Mouse (Mus musculus): ENCODE results near the gene Top1.

The Top1 gene

GRCm38 (mm10) chr2:160741580-160741979 is 95.9 kb downstream of the Top1 start:
- DNase-seq (ENCODE audit: low spot score in 2 of 2): no peak

DNA sequence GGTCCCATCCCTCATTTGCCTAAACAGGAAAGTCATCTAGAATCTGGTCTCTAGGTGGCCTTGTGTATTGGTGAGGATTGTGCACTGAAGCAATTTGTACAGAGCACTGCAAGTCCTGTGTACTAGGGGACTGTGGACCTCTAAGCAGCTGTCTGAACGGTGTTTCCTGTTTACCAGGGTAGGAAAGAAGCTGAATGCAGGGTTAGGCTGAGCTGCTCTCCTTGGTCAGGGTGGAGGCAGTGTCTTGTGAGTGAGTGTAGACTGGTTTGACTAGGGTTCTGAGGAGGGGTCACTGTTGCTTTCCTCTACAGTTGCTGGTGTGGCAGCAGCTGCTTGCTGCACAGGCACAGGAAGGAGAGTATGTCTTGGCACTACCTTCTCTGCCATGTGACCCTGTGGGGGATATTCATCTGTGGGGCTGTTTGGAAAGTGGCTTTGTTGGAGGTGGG is 96.5 kb downstream of the Top1 start:
- DNase-seq (ENCODE audit: low spot score in 2 of 2): no peak

DNA sequence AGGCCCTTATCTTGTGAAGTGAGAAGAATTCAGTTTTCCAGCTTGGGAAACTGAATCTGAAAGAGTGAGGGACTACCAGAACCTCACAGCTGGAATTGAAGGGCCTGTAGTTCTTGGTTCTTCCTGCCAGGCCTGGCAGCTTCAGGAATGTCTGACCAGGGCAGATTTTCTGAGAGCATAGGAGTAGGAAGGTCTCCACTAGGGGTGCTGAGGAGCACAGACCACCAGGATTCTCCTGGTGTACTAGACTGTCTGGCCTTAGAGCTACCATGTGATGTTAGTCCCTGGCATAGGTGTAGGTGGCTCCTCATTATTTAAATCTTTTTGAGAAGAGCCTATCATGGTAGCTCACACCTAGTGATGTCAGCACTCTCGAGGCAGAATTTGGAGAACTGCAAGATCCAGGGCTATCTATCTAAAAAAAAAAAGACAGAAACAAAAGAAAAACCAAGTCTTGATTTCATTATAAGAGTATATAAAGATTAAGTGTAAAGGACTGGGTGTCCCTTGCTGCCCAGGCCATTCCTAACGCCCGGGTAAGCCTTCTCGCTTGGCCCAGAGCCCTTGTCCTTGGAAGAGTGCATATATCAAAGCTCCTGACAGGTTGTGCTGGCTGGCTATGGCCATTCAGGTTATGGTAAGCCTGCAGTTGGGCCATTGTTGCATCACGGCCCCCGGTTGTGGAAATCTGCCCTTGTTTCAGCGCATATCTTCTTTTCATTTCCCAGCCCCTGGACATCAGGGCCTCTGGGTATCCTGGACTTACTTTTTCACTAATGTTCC is 98.5 kb downstream of the Top1 start:
- DNase-seq (ENCODE audit: low spot score in 2 of 2): no peak

GRCm38 (mm10) chr2:160744823-160745210 is 99.1 kb downstream of the Top1 start:
- DNase-seq (ENCODE audit: low spot score in 2 of 2): no peak

DNA sequence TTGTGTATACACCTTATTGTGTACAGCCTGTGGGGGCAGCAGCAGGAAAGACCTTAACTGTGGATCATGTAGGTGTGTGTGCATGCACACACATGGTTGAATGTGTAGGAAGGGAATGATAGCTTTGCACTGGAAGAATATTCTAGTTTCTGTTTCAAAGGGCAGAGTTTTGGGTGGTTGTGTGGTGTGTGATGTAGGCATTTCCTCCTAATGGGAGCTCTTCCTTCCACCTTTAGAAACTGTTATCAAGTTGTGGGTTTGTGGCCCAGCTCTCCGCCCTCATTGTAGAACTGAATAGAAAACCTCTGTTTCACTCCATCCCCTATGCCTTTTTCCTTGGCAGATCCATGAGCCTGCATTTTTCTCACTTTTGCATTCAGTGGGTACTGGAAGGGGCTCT is 99.8 kb downstream of the Top1 start:
- no peak for DNase-seq (ENCODE audit: low spot score in 2 of 2)

DNA sequence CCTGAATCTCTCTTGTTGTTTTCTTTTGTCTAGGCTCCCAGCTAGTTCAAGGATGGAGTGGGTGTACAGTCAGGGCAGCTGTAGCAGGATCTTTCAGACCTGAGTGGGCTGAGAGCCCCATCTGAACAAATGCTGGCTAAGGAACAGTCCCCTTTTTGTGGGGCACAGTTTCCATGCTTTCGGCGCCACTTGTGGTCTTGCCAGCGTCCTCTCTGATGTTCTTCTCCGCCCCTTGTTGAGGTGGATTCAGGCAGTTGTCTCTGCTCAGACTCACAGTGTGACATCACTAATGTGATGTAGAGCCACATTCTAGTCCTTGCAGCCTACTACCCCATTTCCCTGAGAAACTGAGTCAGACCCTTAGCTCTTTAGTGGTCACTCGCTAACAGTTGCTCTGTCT is 100.9 kb downstream of the Top1 start:
- no peak for DNase-seq (ENCODE audit: low spot score in 2 of 2)

DNA sequence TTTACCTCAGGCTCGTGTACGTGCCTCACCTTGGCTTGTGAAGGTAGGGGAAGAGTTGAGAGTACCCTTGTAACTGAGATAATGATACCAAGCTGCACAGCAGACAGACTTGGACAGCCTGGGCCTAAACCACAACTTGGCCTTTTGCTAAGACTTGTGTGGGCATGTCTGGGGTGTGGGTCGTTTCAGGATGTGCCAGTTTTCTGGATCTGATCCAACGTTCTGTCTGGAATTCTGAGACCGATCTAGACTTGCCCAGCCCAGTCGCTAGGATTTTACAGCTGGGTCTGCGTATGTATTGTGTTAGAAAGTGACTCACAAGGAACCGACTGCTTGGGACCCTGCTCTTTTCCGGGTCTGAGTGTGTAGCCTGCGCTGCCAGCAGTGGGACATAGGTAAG is 101.4 kb downstream of the Top1 start:
- DNase-seq (ENCODE audit: low spot score in 2 of 2): no peak

DNA sequence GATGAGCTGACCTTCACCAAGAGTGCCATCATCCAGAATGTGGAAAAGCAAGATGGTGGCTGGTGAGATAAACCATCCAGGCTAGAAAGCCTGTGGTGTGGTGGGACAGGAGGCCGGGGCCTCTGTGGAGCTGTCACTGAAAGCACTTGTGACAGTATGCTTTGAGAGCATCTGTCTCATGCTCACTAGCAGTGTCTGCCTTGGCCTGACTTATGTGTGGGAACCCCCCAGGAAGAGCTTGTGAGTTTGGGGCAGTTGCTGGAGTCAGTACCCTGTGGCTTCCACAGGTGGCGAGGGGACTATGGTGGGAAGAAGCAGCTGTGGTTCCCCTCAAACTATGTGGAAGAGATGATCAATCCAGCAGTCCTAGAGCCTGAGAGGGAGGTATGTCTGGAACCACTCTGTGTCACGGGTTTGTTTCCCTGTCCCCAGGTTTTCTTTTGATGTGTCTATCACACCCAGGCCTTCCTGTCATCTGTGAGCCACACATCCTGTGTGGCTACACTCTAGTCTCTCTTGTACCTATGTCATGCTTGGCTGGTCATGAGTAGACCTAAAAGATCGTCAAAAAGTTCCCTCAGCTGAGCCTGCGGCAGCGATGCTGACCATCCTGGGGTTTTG is 111.0 kb downstream of the Top1 start:
- no peak for DNase-seq (ENCODE audit: low spot score in 2 of 2)

DNA sequence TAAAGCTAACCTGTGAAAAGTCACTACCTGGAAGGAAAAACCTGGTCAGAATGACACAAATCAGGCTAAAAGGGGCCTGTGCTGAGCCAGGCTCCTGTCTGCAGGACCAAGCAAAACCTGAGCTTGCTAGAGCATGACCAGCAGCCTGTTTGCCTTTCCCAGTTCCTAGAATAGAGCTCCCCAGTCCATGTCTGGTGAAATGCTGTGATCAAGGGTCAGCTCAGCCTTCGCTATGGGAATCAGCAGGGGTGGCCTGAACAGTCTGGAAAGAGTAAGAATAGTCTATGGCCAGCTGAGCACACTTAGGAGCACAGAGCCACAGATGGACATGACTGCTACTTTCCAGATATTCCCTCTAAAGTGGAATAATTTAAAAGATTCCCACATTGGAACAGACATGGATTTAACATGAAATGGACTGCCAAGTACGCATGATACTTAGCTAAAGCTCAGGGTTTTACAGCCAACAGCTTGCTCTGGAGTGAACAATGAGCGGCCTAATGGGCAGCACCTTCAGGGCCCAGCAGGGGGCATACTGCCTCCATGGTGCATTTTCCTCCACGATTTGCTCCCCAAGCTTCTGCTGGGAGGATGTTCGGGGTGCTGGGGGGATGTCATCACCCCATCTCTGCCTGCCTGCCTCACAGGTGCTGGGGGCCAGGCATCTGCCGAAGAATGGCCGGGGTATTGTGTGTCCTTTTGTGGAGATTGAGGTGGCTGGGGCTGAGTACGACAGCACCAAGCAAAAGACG is 114.9 kb downstream of the Top1 start:
- DNase-seq (ENCODE audit: low spot score in 2 of 2): peak in 1 of 2 experiments; percentile 70

DNA sequence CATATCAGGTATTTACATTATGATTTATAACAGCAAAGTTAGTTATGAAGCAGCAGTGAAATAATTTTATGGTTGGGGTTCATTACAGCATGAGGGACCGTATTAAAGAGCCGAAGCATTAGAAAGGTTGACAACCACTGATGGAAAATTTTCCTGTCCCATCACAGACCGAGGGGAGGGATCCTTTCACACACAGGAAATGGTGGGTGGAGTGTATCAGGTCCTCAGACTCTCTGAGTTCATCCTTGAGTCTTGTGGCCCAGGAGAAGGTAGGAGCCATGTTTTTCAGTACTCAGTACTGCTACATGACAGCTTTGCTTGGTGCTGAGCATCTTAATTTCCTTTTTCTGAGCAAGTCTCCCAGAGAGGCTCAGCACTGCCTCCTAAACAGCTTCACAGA is 118.1 kb downstream of the Top1 start:
- no peak for DNase-seq (ENCODE audit: low spot score in 2 of 2)

DNA sequence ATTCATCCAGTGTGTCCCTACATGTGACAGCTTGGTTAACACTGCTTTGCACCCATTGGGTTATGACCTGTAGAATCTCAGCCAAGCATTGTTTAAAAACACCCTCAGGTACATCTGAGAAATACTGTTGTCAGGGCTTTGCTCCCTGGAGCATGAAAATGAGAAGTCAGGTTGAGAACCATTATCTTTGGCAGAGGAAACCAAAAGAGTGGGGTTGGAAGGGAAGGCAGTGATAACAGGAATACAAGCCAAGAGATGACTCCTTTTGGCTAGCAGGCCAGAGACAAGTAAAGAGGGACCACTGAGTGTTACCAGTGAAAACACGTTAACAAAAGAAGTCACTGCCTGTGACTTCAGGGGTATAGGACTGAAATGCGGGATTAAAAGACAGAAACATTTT is 118.7 kb downstream of the Top1 start:
- DNase-seq (ENCODE audit: low spot score in 2 of 2): no peak

DNA sequence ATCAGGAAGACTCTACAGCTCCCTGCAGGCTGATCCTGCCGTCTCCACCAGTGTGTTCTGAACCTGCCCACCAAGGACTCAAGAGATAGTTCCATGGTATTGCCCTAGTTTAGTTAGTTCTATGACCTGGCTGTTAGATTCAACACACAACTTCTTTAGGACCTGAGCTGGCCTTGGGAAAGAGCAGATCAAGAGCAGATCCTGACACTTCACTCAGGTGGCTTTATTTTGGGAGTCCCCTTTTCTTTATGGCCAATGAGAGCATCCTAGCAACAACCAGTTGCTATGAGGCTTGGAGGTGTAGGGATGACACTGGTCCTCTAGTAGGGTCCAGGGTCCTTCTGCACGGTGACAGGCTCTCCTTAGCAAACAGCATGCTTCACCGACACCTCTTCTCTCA is 119.4 kb downstream of the Top1 start:
- DNase-seq (ENCODE audit: low spot score in 2 of 2): no peak

DNA sequence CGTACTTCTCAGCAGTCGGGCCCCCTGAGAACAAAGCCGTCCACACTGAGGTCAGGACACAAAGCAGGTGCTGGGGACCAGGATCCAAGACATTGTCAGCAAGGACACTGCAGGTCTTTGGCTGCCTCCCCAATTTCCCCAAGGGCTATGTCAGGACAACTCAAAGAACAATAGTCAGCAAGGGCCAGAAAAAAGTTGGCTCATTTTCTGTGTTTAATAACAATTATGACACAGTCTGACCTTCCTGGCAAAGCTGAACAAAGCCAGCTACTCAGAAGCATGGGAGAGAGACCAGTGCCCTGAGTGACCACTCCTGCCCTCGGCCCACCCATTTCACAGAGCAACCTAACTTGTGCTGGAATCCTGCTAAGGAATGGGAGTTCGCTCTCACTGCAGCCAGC is 120.7 kb downstream of the Top1 start:
- no peak for DNase-seq (ENCODE audit: low spot score in 2 of 2)

DNA sequence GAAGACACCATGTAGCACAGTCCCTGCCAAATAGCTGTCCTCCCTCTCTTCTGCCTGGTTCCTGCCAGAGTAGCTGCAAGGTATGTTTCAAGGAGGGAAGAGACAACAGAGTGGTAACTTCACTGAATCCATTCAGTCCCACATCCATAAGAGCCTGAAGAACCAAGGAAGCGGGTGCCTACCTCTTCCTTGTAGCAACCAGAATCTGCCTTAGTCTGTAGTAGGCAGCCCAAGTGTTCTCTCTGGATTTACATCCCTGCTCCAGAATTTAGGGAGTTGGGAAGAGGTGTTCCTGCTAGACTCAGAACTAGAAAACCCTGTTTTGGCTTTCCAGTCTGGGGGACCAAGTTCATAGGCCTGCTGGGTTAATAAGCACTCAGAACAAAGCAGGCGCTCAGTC is 121.5 kb downstream of the Top1 start:
- DNase-seq (ENCODE audit: low spot score in 2 of 2): no peak

DNA sequence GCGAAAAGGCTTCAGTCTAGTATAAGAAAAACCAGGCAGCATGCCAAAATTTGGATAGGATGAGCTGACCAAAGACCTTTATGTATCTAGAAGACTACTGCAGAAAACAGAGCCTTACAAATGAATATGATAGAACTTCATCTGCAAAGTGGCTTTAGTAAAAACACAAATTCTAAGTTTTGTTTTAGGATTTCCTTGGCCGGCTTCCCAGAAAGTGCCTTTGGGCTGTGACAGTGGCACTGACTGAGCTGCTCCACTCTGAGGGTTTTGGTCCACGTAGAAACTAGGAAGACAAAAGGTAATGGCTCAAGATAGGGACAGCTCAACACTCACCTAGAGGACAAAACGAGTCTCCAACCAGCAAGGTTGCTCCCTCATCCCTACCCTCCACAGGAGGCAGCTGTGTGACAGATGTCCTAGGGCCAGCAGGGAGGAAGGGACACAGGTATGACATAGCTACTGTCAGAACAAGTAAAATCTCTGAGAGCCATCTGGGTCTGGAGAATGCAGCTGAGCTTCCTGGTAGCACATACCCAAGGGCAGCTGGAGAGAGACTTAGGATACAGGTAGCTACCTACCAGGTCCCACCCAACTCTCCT is 122.5 kb downstream of the Top1 start:
- DNase-seq (ENCODE audit: low spot score in 2 of 2): no peak

DNA sequence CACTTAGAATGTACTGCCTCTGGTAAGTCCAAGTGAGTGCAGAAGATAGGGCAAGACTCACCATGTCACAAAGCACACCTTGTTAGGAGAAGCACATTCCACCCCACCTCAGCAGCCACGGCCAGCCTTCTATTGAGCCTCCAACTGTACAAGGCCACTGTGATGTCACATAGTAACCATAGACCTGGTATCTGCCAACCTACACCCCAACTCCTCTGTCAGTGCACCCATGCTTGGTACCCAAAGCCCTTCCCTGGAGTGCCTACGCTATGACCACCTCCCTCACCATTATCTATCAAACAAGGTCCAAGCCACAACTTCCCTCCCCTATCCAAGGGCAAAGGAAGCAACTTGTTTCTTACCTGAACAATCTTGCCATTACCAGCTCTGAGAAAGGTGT is 123.3 kb downstream of the Top1 start:
- no peak for DNase-seq (ENCODE audit: low spot score in 2 of 2)

GRCm38 (mm10) chr2:160770409-160770808 is 124.7 kb downstream of the Top1 start:
- DNase-seq (ENCODE audit: low spot score in 2 of 2): no peak

GRCm38 (mm10) chr2:160770871-160771270 is 125.2 kb downstream of the Top1 start:
- no peak for DNase-seq (ENCODE audit: low spot score in 2 of 2)

DNA sequence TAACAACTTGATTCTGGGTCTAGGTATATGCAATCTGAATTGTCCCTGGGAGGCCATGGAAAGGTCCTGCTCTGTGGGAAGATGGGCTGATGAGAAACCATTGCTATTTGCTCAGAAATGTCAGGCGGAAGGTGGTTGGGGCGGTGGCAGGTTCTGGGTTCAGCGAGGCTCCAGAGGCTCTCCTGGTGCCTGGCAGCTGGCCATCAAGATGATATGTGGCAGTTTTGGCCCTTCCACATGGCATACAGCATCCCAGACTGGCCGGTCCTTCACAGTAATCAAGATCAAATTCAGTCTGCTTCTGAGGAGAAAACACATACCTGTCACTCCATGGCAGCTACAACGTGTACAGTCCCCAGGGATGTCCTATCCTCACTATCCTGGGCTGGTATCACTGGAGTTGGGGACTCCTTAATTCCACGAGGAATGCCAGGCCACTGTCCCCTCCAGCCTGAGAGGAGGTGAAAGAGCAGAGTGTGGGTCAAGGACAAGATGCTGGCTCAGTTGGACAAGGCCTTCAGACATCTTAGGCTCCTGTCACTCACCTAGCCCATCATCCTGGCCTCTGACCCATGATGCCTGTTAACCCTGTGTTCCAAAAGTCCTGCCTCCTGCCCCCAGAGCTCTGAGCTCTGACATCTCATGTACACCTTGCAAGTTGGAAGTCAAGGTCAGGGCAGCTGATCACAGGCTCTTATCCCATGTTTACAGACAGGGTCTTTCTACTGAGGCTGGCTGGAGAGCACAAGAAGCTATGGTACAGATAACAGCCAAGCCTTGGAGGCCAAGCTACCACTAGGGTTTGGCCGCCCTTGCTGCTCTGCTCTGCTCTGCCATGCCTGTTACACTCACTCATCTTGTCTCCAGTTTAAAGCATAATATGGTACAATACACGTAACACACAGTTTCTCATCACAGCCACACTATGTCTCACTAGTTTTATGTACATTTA is 125.9 kb downstream of the Top1 start:
- DNase-seq (ENCODE audit: low spot score in 2 of 2): no peak

Data from frontal cortex, postnatal 36 days (tissue).